Mouse (Mus musculus) megakaryocyte, adult 5-6 weeks (primary cell): ENCODE data around the gene Dexi. TPM values are rescaled to one million over a fixed set of nuclear protein-coding genes. Genes with fewer than 3 reads are reported as not detected.

Experiments used
- ATAC-seq: 2 replicates; pipeline ENCODE4 v1.8.0; 2016; ENCODE audit warnings: mild to moderate bottlenecking, inconsistent platforms; ENCODE audit not compliant: poor library complexity, severe bottlenecking
- total RNA-seq, 2 experiments: library from RNA; stranded (forward) in 1 of 2; stranded (reverse) in 1 of 2; fragments of 153-499, 151-499 nt in 1 of 2; fragments of 221-1000, 200-1000 nt in 1 of 2; gene quantifications; 2 replicates each; pipeline versions ENCODE4 v1.2.3 to v1.2.4; 2015 to 2017

Gene Dexi
- 5.9 and 6.0 TPM in 2 replicates for total RNA-seq (2015)
- 4.3 and 7.0 TPM in 2 replicates for total RNA-seq (2017)

DNA sequence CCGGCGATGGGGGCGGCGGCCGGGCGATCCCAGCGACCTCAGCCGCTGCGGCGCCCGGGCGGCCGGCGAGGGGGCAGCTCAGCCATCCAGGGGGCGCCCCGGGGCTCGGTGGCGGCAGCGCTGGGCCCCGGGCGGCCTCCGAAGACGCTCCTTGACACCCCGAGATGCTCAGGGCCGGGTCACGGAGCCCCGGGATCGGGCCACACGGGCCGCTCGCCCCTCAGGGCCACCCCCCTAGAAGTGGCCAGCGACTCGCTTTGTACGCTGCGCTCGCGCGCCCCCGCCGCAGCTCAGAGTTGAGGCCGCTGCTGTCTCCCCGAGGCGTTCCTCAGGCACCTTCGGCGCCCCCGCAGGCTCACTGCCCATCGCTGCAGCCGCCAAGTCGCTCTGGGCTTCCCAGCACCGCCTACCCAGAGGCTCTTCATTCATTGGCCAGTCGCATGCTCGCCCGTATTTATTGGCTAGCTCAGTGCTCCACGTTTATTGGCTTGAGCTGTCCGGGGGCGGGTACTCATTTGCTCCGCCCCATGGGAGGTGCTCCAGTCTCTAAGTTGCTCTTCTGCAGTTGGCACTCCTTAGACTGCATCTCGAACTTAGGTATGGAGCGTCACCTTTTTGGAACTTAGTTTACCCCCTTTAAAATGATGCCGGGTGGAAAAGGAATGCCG lies at the start of gene Dexi:
Dexi (minus strand) TSS at position 357 of the 668 bp plus-strand sequence.
- ATAC-seq, result peak; percentile 88

DNA sequence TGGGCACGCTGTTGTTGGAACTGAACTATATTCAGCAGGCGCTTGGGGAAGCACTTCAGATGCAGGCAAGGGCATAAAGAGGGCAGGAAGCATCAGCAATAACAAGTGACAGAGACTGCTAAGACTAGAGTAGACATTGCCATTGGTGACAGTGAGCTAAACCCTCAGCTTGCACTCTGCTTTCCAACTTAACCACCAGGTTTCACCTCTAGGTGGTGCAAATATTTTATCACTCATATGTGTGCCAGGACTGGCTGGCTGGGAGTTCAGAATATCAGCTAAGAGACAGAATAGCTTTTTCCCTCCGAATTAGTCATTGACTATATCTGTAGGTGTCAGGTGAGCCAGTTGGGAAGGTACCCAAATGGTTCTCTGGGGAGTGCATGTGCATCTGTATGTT lies 43.7 kb upstream of the Dexi start:
- ATAC-seq, result no peak

DNA sequence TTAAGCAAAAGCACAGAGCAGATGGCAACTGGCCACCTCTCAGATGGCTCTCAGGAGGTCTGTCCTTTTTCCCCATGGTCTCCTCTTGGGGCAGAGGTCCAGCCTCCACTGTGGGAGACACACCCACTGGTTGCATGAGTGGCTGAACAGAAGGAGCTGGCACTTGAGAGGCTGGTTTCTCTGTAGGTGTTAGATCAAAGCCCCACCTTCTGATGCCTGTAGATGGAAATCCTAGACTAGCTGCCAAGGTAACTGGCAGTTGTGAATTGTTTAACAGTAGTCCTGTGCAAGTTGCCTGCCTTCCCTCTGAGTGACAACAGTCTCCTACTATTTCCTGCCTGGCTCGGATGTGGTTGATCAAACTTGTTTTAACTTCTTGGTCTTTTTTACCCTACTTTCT lies 42.3 kb upstream of the Dexi start:
- peak; percentile 43 for ATAC-seq

DNA sequence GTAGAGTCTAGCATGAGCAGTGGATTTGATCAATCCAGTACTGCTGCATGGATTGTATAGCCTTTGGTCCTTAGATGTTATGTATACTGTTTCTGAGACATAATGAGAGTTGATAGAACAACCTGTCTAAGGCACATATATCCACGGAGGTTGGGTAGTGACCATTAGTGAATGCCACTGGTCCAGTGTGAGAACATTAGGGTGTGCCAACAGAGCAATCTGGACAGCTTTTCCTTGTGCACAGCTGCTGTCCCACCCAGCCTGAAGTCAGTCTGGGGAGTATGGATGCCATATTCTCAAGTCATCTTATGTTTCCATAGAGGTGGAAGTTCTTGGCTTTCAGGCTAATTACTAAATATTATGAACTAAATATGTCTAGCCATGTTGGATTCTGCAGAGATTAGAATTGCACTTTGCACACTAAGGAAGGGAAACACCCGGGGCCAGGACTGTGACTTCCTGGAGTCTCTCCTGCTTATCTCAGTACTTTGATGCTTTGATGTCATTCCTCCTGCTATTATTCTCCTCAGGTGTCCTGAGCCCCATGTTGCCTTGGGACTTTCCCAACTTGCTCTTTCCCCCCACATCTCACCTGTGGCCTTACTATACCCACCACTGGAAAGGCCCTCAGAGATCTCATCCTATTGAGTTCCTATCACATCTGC lies 38.5 kb upstream of the Dexi start:
- ATAC-seq, result no peak

DNA sequence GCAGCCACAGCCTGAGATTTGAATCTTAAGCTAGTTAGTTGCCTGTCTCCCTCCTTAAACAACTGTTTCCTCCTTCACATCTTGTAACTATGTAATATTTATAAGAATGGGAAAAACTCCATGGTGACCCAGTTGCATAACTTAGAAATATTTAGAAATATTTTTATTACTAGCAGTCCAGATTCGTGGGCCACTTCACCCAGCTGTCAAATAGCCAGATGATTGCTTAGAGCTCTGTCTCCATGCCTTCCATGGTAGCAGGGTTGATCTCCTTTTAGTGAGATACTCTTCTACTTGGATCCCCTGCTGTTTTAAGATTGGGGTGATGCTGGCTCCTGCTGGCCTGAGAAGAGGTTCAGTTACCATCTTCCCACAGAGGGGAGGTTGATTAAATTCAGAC lies 35.5 kb upstream of the Dexi start:
- ATAC-seq, result no peak

DNA sequence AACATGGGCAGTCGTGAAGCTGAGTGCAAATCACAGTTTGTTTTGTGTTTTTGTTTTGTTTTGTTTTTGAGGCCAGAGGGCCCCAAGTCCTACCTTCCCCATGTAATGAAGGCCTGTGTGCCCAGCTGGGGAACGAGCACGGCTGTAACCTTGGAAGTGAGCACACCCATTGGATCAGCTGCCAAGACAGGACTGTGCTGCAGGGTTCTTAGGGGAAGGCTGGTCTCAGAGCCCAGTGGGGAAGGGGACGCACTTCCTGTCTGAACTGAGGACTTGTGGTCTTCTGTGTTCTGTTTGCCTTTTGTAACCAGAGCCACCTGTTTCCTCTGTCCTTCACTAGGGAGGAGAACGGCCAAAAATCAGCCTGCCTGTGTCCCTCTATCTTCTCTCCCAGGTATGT lies 34.7 kb upstream of the Dexi start:
- ATAC-seq, result no peak

DNA sequence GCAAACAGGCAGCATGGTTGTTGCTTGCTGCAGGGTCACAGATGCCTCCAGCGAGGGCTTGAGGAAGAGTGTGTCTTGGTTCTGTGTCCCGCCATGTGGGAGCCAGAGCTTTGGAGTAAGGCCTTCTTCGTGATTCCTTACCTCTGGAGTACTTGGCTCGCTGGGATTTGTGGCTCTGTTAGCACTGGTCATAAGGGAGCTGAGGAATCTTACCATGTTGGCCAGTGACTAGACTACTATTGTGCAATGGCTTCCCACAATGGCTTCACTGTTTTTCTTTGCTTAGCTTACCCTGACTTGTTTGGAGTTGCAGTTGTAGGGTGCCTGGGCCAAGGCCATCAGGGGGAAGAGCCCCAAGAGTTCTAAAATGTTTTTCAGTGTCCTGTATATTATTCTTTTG lies 33.1 kb upstream of the Dexi start:
- ATAC-seq, result no peak

DNA sequence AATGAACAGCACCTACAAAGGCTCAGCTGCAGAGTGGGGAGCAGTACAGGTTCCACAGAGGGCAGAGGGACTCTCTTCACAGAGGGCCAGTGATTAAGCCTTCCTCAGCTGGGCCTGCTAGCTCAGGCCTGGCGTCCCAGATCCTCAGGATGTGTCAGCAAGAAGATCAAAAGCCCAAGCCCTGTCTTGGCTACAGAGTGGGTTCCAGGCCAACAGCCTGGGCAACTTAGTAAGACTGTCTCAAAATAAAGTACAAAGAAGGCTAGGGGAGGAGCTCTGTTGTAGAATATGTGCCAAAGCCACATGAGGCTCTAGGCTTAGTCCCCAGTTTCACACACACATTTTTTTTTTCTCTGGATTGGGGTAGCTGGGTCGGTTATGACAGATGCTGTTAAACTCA lies 32.1 kb upstream of the Dexi start:
- ATAC-seq, result no peak

DNA sequence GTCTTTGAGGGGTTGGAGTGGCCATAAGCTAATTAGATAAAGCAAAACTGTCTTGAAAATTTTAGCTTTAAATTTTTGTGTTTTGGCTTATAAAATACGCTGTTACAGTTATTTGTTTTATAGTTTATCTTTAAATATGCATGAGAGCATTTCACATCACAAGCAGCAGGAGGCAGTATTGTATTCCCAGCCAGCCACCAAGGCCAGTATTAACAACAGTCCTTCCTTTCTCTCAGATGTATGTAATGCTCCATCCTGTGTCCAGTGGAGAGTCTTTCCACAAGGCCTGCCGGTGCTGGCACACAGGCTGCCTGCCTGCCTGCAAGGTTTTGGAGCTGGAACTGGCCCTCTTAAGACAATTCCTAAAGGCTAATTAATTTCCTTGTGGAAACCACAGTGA lies 29.0 kb upstream of the Dexi start:
- ATAC-seq, result peak; percentile 49; the same call in 1 of the 2 replicates

DNA sequence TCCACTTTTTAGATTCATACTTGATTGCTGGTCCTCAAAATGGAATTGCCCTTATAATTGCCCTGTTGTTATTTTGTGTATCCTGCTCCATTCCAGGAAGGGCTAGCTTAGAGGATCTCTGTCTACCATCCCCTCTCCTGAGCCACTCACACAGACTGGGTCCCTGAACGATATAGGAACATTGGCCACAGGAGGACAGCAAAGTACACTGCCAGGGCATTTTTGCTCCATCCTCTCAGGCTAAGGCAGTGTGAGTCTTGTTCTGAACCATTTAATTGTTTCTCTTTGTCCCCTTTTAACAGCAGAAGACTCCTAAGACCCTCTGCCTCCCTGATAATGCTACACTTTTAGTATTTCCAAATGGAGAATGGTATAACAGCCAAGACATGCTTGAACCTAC lies 27.9 kb upstream of the Dexi start:
- ATAC-seq, result no peak

DNA sequence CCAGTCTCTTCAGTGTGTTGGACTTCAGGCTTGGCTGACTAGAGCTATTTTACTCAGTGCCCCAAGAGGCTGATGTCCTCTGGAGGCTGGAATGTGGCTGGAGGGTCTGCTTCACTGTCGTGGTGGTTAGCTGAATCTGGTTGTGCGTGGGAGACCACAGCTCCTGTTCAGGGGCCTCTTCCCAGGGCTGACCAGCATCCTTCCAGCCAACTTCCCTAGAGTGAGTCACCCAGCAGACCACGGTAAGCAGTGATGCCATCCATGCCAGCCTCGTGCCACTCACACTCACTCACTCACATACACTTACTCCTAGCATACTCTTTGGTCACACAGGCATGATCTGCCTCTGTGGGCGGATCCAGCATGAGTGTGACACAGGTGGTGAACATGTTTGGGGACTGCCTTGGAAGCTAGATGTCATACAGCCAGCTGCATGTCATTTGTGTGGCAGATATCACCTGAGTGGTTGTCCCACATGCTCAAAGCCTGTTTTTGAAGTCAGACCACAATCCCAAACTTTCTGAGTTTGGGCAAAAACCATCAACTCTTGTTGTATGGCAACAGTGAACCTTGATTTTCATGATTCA lies 27.0 kb upstream of the Dexi start:
- no peak for ATAC-seq

DNA sequence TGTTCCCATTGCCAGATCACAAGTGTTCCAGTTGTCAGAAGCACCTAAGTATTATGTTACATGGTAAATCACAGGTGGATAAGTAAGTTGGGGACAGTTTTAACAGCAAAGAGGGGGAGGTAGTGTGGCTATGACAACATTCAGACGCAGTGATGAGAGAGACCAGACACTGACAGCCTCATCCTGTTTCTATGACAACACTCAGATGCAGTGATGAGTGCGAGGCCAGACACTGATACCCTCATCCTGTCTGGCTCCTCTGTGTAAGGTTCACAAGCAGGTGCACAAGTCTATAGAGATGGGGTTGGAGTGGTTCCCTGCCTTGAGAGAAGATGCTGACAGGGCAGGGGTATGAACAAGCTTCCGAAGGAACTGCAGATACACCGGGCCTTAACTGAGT lies 24.3 kb upstream of the Dexi start:
- no peak for ATAC-seq

DNA sequence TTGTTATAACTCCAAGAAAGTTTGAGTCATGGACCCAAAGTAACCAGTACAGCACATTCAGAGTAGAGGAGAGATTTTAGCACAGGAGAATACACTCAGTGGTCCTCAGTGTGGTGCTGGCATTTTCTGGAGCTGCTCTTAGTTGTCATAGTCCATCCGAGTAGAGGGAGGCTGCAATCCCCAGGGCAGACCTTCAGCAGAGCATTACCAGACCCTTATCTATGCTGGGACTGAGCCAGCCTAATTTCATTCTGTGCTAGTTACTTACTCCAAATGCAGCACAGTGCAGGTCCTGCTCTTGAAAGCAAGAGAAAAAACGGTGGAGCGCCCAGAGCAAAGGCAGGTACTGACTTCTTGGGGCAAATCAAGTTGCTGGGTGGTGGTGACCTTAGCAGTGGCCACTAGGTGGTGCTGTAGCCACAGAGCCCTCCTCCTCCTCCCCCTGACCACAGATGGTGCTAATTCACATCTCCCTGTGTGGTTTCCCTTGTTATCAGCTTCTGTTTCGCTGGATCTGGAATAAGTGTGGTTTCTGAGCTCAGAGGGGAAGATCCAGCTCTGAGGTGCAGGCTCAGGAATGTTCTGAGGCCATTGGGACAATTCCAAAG lies 22.5 kb upstream of the Dexi start:
- peak; percentile 96 for ATAC-seq

DNA sequence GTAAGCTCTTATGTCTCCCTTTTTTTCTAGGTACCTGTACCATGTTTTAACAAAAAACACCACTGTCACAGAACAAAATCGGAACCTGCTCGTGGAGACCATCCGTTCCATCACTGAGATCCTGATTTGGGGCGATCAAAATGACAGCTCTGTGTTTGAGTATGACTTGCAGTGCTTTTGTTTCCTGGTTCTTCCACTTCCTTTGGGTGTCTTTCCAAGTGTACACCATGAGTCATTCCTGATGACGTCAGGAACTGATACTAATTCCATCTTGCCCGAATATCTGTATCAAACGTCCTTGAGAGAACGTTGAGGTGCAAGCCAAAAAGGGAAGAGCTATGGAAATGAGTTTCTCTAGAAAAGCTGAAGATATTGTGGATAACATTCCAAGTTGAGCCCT lies 17.1 kb upstream of the Dexi start:
- no peak for ATAC-seq

DNA sequence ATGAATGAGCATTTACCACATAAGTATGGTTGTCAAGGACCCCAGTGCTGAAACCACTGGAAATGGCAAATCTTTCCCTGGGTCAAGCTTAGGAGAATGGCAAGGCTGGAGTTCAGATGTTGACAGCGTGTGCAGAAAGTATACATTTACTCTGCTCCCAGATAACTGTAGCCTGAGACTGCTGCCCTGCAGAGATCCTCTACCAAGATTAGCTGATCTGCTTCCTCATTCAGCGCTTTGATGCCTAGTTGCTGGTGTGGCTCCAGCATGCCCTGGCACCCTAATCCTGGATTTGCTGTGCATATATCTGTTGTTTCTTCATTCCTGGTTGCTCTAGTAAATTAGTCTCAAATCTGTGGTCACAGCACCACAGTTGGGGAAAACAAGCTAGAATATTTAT lies 11.0 kb upstream of the Dexi start:
- ATAC-seq, result no peak

DNA sequence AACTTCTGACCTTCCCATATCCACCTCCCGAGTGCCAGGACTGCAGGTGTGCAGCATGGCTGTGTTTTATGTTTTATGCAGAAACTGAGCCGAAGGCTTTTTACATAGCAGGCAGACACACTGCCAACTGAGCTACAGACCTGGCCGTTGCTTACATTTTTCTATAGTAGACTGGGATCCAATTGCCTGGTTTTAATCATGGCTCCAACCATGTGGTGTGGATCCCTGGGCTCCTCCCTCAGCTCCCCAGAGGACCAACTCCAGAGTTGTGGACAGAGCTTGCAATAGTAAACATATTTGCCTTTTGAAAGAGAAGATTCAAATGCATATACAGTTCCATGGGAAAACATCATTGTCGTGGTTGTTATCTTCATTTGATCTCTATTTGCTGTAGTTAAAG lies 8.7 kb upstream of the Dexi start:
- ATAC-seq, result no peak

DNA sequence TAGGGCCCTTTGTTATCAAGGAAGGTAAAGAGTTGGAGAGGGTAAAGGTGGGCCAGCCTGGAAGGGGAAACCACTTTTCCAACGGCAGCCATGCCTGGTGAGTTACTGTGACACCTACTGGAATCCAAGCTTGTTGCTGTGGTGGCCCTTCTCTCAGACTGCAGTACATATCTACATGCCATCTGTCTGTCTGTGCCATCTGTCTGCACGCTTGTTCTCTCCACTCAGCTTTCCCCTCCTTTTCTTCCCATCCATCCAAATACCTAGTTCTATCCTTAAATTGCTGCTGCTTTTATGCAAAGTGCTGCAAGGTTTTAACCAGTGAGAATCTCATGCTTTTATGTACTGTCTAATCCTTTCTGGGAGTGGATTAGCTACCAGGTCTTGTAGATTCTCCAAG lies 6.7 kb upstream of the Dexi start:
- no peak for ATAC-seq

DNA sequence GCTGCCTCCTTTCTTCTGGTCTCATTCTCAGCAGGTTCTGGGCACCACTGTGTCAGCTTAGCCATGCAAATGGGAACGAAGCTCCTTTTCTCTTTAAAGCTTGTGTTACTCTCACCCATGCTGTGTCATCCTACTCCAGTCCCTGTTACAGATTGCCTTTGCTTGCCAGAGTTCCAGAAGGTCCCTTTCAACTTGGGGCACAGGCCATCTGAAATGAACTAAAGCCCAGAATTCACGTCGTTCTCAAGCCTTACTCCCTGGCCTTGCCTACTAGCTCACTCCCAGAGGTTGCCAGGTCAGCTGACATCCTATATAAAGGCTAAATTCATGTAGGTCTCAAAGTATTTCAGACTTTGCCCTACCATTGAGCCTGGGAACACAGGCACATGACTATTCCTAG lies 6.1 kb upstream of the Dexi start:
- ATAC-seq, result no peak

DNA sequence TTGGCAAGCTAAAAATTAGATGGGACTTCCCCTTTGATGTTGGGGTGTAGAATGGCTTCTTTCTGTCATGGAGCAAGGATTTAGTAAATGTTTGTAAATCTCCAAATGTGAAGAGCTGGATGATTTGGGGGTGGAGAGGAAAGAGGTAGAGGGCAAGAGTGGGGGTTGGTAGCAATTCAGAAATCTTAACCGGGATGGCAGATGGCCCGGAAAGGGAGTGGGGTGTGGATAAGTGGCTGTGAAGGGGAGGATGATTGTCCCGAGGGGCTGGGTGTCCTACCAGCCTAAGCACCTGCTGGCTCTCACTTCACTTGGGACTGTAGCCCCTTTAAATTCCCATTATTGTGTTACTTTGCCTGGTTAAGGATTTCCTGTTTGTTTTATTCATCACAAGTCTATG lies 4.0 kb upstream of the Dexi start:
- no peak for ATAC-seq

DNA sequence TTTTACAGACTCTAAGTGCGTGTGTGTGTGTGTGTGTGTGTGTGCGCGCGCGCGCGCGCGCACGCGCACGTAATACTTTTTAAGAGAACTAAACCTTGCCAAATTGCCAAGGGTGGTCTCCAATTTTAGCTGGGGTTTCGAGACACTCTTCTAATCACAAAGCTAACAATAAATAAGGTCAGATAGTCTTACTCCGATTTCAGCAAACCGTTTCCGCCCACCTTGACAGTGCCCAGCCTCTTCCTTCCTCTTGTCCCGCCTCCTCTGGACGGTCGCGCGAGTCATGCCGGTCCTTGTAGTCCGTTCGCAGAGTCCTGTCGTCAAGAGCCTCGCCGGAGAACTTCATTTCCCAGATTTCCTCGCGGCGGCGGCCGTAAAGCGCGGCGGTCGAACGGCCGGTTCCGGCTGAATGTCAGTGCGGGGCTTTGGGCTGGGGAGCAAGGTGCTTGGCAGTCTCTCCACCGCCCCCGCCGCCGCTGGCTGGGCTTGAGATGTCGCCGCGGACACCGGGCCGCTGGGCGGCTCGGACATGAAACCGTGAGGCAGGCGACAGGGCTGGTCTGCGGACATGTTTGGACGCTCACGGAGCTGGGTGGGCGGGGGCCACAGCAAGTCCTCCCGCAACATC lies 2.3 kb upstream of the Dexi start, which contains the start of gene Clec16a:
Clec16a (plus strand) TSS at position 345 of the 628 bp plus-strand sequence.
- ATAC-seq, result peak; percentile 86

DNA sequence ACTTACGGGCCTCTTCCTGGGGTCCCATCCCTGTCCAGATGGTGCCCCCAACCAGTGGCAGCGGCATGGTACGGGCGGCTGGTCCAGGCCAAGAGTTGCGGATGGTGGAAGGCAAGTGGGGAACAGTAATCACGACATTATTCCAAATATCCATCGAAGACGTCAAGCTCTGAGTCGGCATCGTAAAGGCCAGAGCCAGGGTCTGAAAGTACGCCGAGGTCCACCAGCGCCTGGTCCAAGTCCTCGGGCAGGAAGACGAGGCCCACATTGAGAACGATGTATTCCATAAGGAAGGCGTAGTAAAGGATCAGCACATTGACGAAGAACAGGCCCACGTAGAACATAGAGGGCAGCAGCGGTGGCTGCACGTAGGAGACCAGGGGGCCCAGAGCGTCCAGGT lies 588 bp downstream of the Dexi start:
- ATAC-seq, result no peak

DNA sequence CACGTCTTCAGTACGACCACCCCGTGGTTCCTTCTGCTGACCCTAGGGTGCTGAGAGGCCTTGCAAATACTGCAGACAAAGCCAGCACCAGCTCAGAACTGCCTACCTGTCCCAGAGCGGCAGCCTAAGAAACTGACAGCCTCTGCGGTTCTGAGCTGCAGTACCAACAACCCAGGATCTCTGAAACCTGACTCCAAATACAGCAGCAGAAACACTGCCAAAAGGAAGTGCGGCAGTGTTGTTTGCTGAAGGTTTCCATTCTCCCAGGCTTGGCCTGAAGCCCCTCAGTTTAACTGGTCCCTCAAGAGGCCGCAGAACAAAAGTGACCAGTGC lies 1.3 kb downstream of the Dexi start:
- no peak for ATAC-seq
